Mouse (Mus musculus): ENCODE measurements around the gene Tcam1. TPM values are rescaled to one million over a fixed set of nuclear protein-coding genes. Genes with fewer than 3 reads are reported as not detected.

The Tcam1 gene
- polyA plus RNA-seq, 1 experiment from 2014 or later = 0.05 TPM

Other genes with a start within 250 kb of the Tcam1 start
- 62.7 and 69.9 TPM in 2 replicates for gene Dcaf7, start 239.8 kb upstream of the Tcam1 start, polyA plus RNA-seq (2016; fragmentation: Nextera tagmentation; extraction: Ambion mirVana)
- gene Taco1, start 210.6 kb upstream of the Tcam1 start, polyA plus RNA-seq (2016; fragmentation: Nextera tagmentation; extraction: Ambion mirVana) = 9.0 and 11.8 TPM in 2 replicates
- gene Map3k3, start 192.1 kb upstream of the Tcam1 start, polyA plus RNA-seq (2016; fragmentation: Nextera tagmentation; extraction: Ambion mirVana) = 35.0 and 35.3 TPM in 2 replicates
- gene Gm10840, start 115.8 kb upstream of the Tcam1 start, polyA plus RNA-seq (2016; fragmentation: Nextera tagmentation; extraction: Ambion mirVana) = not detected in 2 replicates
- 125 and 135 TPM in 2 replicates for gene Limd2, start 115.8 kb upstream of the Tcam1 start, polyA plus RNA-seq (2016; fragmentation: Nextera tagmentation; extraction: Ambion mirVana)
- gene Strada, start 74.5 kb upstream of the Tcam1 start, polyA plus RNA-seq (2016; fragmentation: Nextera tagmentation; extraction: Ambion mirVana) = 22.4 and 22.6 TPM in 2 replicates
- gene Ccdc47, start 60.3 kb upstream of the Tcam1 start, polyA plus RNA-seq (2016; fragmentation: Nextera tagmentation; extraction: Ambion mirVana) = 90.3 and 93.1 TPM in 2 replicates
- 59.1 and 60.7 TPM in 2 replicates for gene Ddx42, start 59.7 kb upstream of the Tcam1 start, polyA plus RNA-seq (2016; fragmentation: Nextera tagmentation; extraction: Ambion mirVana)
- gene Ftsj3, start 20.6 kb upstream of the Tcam1 start, polyA plus RNA-seq (2016; fragmentation: Nextera tagmentation; extraction: Ambion mirVana) = 45.3 and 45.9 TPM in 2 replicates
- 247 and 253 TPM in 2 replicates for gene Psmc5, start 20.5 kb upstream of the Tcam1 start, polyA plus RNA-seq (2016; fragmentation: Nextera tagmentation; extraction: Ambion mirVana)
- 24.6 and 25.3 TPM in 2 replicates for gene Smarcd2, start 3.7 kb upstream of the Tcam1 start, polyA plus RNA-seq (2016; fragmentation: Nextera tagmentation; extraction: Ambion mirVana)
- gene Gh, start 25.2 kb downstream of the Tcam1 start, polyA plus RNA-seq (2016; fragmentation: Nextera tagmentation; extraction: Ambion mirVana) = not detected in 2 replicates
- gene Cd79b, start 38.1 kb downstream of the Tcam1 start, polyA plus RNA-seq (2016; fragmentation: Nextera tagmentation; extraction: Ambion mirVana) = 0.83 and 0.95 TPM in 2 replicates
- 0.08 and 0.13 TPM in 2 replicates for gene Scn4a, start 76.6 kb downstream of the Tcam1 start, polyA plus RNA-seq (2016; fragmentation: Nextera tagmentation; extraction: Ambion mirVana)
- 0.28 TPM in 1 of 2 replicates, not detected in the other for gene Prr29, start 88.8 kb downstream of the Tcam1 start, polyA plus RNA-seq (2016; fragmentation: Nextera tagmentation; extraction: Ambion mirVana)
- 59.7 and 68.4 TPM in 2 replicates for gene Icam2, start 111.4 kb downstream of the Tcam1 start, polyA plus RNA-seq (2016; fragmentation: Nextera tagmentation; extraction: Ambion mirVana)
- 5.7 and 6.9 TPM in 2 replicates for gene Ern1, start 211.2 kb downstream of the Tcam1 start, polyA plus RNA-seq (2016; fragmentation: Nextera tagmentation; extraction: Ambion mirVana)